Mouse (Mus musculus) cerebellum, postnatal 10 days (tissue): ENCODE measurements around the gene Btbd35f4.
"Not testable (repeated sequence)": the region's sequence is repeated elsewhere in the genome, so short reads cannot be mapped to it uniquely, and the experiment has no call there.

Source experiments
- DNase-seq, 2 experiments: peaks; one replicate each; pipeline ENCODE4 v3.0.0; 2021; ENCODE audit warnings: mixed read lengths in 2 of 2

The Btbd35f4 gene

GRCm38 (mm10) chrX:4800196-4800595 lies at the start of gene Btbd35f4:
Gene Btbd35f4 (plus strand): TSS chrX:4800496.
- not testable (repeated sequence) for DNase-seq

- DNase-seq, result not testable (repeated sequence)
Measured at GRCm38 (mm10) chrX:4840016-4840415, 39.7 kb downstream of the Btbd35f4 start.
